Mouse (Mus musculus): ENCODE measurements around the gene Lgi4.

DNA sequence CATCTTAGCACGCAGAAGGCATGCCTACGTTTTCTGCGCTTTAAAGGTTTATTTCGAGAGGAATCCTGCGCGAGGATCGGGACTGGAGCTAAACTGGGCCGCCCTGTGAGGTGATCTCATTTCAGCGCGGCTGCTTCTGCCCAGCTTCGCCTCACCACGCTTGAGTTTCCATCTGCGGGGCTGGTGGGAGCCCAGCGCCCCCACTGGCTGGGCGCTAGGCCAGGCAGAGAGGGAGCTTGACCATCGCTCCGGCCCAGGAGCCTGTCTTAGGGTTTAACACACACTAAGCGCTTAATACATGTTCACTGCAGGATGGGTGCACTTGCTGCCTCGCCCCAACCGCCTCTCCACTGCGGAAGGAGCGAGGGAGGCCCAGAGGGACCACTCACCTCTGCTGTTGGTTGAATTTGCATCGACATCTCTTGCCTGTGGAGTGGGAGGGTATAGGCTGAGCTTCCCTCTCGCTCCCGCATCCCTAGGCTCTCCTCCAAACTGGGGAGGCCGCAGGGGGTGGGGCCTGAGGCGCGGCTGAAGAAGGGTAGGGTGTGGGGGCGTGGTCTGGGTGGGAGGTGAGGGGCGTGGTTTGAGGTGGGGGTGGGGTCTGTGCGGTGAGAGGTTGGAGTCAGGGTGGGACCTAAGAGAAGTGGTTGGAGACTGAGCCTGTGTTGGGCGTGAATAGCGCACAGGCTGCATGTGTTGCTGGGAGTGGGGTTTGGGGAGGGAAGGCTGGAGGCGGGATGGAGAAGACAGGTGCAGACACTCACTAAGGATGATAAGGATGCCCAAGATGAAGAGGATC, 6.3 kb upstream of the Lgi4 start:
- TF ChIP-seq POLR2A (IDR thresholded peaks at IDR 0.05; ENCODE audit: low read depth, low read length) (no peak), CTCF (IDR thresholded peaks at IDR 0.05; ENCODE audit: extremely low read depth, insufficient read length, insufficient replicate concordance, low read depth, low read length) (no peak)

Measured in small intestine, adult 2 months (tissue).